Mouse (Mus musculus): ENCODE measurements around the gene Gpi1. TPM values are rescaled to one million over a fixed set of nuclear protein-coding genes. Genes with fewer than 3 reads are reported as not detected.
"Not testable (repeated sequence)": the region's sequence is repeated elsewhere in the genome, so short reads cannot be mapped to it uniquely, and the experiment has no call there.

Gene Gpi1
- total RNA-seq, 4 experiments from 2014 or later, result 226 to 338 (median 277) TPM

DNA sequence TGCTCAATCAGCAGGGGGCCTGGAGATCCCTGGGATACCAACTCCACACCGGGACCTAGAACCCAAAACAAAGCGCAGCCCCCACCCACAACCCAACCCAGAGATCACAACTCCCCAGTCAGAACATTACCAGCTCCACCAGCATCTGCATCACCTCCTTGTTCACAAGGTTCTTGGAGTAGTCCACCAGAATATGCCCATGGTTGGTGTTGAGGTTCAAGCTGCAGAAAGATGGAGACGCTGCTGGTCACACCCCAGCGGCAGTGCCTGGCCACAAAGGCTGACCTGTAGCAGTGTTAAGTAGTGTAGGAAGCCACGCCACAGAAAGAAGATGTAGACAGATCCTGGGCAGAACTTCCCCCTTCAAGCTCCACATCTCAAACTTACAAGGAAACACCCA is 983 bp downstream of the Gpi1 start:
- DNase-seq, result no peak

- DNase-seq, result no peak
Measured at GRCm38 (mm10) chr7:34228641-34229040, 1.5 kb downstream of the Gpi1 start.

- DNase-seq, result no peak
Measured at GRCm38 (mm10) chr7:34226846-34227245, 3.3 kb downstream of the Gpi1 start.

GRCm38 (mm10) chr7:34226086-34226485 is 4.0 kb downstream of the Gpi1 start:
- DNase-seq, result no peak

DNA sequence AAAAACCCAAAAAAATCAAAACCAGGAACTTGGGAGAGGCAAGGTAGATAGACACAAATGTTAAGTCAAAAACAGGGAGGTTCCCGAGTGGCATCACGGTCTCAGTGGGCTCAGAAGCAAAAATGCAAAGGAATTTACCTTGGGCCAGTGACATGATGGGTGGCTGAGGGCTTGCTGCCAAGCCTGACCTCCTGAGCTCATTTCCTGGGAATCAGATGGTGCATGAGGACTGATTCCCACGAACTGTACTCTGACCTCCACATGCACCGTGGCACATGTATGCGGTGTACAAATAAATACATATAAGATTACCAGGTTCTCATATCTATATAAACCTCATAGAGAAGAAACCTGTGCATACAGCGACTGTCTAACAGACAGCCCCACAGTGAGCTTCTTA is 5.8 kb downstream of the Gpi1 start:
- no peak for DNase-seq

- no peak for DNase-seq
Measured at GRCm38 (mm10) chr7:34222340-34222739, 7.8 kb downstream of the Gpi1 start.

- no peak for DNase-seq
Measured at GRCm38 (mm10) chr7:34221594-34222250, 8.4 kb downstream of the Gpi1 start.

- DNase-seq, result no peak
Measured at GRCm38 (mm10) chr7:34218496-34218895, 11.6 kb downstream of the Gpi1 start.

- DNase-seq, result no peak
Measured at GRCm38 (mm10) chr7:34216474-34216873, 13.7 kb downstream of the Gpi1 start.

DNA sequence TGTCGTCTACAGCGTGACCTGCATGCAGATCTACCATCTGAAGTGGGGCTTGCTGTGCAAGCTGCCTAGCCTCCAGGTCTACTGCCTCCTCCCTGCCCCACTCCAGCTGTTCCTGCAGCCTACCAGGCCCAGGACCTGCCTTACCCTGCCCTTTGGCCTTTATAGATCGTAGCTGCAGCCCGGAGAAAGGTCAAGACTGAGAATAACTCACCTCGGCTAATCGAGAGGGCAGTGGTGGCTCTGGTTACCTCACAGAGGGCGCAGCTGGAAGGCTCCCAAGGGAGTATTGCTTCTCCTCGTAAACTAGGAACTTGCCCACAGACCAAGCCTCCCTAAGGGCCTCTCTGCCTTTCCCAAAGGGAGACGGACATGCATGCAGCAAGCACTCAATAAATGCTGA is 14.7 kb downstream of the Gpi1 start:
- no peak for DNase-seq

DNA sequence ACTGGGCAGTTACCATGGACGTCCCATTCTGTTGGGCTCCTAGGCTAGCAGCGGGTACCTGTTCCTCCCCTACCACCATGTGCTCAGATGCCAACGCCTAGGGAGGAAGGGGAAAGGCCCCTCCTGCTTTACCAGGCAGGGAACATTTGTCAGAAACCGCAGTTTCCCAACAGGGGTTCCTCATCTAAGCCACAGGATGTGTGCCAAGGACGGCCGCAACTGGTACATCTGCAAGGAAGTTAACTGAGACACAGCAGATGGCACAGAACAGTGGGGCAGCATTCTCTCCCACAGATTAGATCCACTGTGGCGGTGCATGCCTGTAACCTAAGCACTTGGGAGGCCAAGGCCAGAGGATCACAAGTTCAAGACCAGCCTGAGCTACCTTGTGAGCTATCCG is 15.5 kb downstream of the Gpi1 start:
- no peak for DNase-seq

DNA sequence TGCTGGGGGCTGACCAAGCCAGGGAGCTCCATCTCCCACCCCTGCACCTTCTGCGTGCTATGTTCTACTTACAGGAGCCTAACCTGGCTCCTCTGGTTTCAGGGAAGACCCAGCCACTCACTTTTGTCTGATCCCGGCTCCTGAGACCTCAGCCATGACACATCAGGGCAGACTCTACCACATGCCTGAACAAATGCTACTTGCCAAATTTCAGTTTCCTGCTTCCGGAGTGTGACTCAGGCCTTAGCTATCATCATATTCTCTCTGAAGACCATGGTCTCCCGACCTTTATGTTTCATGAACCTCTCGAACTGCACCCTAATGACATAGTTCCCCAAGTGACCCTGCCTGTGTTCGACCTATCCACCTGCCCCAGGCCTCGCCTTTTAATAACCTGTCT is 16.9 kb downstream of the Gpi1 start:
- DNase-seq, result no peak

DNA sequence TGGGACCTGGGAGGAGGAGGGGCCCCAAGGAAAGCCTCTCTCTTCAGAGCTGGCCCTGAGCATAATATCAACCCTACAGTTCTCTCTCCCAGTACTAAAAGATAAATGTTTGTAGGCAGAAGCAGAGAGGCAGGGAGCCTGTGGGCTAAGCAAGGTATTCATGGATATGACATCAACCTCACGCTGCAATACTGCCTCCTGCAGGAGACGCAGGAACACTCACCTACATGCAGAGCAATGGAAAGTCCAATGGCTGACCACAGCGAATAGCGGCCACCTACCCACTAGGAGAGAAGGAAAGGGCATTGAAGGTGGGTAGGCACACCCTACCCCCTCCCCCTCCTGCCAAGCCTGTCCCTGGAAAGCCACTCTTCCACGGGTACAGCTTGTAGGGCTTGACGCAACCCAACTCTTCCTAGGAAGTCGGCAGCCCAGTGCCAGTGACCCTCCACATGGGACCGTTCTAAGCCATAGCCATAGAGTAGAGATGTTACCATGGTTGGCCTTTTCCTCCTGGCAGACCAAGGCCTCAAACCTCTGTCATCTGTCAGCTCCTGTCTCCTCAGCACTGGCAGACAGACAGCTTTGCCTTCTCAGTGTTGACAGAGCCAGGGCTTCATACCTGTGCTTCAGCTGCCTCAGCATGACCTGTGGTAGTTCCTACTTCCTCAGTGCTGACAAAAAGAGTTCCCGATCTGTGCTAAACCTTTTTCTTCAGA is 21.9 kb downstream of the Gpi1 start:
- DNase-seq, result no peak

DNA sequence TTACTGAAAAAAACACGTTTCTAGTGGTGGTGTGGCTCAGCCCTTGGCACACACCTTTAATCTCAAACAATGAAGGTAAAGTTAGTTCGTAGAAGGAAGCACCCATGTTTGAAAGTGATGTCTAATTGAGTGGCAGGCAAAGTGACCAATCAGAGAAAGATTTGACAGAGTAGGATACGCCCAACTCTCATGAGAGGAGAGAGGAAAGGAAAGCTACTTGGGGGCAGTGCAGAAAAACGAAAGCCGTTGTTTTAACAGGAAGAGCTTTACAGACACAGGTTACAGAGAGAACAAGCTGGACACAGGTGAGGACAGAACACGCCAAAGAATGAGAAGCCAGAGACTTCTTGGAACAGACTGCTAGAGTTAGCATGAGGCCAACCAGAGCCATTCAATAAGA is 23.8 kb downstream of the Gpi1 start:
- DNase-seq, result no peak

GRCm38 (mm10) chr7:34202147-34202546 is 28.0 kb downstream of the Gpi1 start:
- not testable (repeated sequence) for DNase-seq

- no peak for DNase-seq
Measured at GRCm38 (mm10) chr7:34200829-34201228, 29.3 kb downstream of the Gpi1 start.

- DNase-seq, result no peak
Measured at GRCm38 (mm10) chr7:34198346-34198745, 31.8 kb downstream of the Gpi1 start.

GRCm38 (mm10) chr7:34196132-34197128 is 33.7 kb downstream of the Gpi1 start, which contains the start of gene Pdcd2l:
Gene Pdcd2l (minus strand): TSS chr7:34196661.
- peak; percentile 86 for DNase-seq

GRCm38 (mm10) chr7:34195632-34196031 is 34.5 kb downstream of the Gpi1 start:
- no peak for DNase-seq

DNA sequence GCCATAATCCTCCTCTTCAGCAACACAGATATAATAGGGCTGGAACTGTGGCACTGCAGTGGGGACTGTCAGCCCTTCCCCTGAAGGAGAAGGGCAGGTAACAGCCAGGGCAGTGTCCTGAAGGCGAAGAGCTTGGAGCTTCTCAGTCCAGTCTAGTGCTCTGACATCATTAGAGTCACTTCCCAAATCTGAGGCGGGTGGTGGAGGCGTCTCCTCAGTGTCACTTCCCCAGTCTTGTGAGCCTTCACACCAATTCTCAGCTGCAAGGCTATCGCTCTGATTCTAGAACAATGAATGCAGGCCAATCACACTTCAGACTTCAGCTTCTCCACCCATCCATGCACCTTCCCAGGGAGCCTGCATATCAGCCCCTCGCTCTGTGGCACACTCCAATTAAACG is 37.3 kb downstream of the Gpi1 start:
- DNase-seq, result no peak

DNA sequence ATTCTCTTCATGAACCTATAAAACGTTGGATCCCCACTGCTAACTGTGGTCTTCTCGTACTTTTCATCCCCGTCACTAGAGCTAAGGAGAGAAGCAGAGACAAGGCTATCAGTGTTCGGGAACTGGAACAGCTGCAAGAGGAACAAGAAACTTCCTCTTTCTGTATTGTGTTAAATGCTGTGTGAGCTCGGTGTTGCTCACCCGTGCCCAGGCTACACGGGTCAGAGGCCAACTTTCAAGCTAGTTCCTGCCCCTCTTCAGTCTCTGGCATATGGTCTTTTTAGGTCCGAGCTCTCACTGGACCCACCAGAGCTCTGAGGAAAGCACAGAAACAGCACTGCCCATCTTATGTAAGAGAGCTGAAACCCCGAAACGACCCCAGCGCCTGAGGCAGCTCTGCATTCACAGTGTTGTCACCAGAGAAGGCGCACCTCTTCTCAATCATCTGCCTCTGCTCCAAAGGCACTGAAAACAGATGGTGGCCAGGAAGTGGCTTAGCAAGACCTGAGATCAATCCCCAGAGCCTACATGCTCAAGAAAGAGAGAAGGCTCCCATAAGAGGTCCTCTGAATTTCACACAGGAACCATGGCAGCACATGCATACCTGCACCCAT is 40.7 kb downstream of the Gpi1 start:
- no peak for DNase-seq

DNA sequence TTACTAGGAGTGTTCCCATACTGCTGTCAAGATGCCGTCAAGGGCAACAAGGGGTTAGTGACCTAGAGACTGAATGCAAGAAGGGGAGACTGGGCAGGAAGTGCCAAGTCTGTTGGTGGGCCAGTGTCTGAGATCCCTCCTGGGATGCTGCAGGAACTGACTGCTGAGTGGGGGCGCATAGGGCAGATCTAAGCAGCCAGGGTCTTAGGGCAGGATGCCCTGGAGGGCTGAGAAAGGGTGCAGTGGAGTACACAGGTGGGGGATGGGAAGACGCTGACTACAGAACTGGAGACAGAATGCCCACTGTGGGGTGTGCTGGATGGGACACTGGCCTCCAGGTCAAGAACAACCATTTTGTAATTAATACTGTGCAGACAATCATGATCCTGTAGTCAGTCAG is 46.3 kb downstream of the Gpi1 start:
- DNase-seq, result no peak

- no peak for DNase-seq
Measured at GRCm38 (mm10) chr7:34183356-34183755, 46.8 kb downstream of the Gpi1 start.
